Mouse (Mus musculus): Measurements from ENCODE around the gene Pcnx2.

DNA sequence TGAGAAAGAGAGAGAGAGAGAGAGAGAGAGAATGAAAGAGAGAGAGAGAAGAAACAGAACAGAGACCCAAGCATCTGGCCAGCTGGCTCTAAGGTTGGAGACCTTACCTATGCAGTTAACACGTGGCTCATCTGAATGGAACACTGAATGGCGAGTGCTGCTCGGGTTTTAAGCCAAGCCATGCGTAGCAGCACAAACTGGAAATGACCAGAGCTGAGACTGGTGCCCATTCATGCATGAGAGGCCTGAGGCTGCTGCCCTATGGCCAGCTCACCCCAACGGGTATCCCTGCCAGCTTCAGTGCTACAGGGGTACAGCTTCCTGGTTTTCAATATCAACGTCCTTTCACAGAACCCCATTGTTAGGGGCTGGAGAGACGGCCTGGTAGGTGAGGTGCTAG lies 43.7 kb downstream of the Pcnx2 start:
- TF ChIP-seq CTCF (IDR thresholded peaks at IDR 0.05; ENCODE audit: extremely low read depth, insufficient read length, insufficient replicate concordance, low read depth, low read length) (no peak), POLR2A (IDR thresholded peaks at IDR 0.05; ENCODE audit: low read depth, low read length) (no peak)
